Mouse (Mus musculus) layer of hippocampus, adult 11-12 months (tissue): ENCODE results near the gene Erbb3.
"Not testable (repeated sequence)": the region's sequence is repeated elsewhere in the genome, so short reads cannot be mapped to it uniquely, and the experiment has no call there.

Experiments used
- DNase-seq: peaks from one replicate; pipeline ENCODE4 v3.0.0; 2022; ENCODE audit warnings: low spot score

Gene Erbb3

DNA sequence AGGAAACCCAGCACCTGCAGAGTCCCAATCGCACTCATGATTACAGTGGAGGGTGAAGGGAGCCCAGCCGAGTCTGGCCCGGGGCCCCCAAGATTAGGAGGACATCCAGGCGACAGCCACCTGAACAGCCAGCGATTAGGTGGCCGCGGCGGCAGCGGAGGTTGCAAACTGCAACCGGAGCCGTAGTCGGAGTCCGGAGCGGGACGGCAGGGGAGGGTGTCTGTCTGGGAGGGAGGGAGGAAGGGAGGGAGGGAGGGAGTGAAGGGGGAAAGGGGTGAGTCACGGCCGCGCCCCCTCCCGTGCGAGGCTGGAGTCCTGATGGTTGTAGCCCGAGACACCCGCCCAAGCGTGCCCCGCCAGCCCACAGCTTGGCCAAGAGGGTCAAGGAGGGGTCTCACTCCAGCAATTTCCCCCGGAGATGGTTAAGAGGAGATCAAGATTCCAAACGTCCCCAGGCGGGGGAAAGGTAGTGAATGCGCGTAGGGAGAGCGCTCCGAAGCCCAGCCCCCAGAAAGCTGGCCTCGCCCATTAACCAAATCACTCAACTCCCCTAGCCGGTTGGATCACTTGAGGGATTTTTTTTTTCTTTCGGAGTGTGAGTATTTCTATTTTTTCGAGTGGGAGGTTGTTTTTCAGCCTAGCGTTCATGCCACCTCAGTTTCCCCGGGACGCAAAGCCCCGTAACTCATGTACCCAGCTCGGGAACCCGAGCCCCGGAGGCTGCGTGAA lies at the start of gene Erbb3:
TSS of gene Erbb3 (minus strand) at position 189 of the 729 bp plus-strand sequence.
- no peak for DNase-seq

DNA sequence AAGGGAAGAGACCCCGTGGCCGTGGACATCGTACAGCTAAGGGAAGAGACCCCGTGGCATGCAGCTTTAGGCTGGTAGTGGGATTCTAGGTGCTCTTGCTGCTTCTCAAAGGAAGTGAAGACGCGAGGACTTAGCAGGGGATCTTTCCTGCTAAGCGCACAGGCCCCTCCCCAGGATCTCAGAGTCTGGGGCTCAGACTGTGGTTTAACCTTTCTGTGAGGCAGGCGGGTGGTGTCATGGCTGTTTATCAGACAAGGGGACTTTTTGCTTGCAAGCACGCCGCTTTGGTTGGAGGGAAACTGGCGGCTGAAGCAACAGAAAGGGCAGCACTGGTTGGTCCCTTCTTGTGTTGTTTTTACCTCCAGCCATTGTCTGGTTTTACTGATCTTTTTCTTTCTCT lies 47.6 kb upstream of the Erbb3 start:
- no peak for DNase-seq

DNA sequence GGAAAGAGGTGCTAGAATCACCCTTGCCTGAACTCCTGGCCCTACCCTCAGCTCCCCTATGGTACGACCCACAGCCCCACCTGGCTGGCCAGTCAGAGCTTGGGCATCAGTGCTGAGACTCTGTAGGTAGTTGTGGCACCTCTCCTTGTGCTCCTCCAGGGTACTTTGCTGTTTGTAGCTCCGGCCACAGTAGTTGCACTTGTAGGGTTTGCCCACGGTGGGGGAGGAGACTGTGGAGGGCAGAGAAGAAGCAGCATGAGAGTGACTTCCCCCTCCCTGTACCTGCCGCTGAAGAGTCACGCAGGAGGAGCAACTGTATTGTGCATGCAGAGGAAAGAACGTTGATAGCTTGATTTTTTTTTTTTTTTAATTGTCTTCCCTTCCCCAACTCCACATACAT lies 47.1 kb upstream of the Erbb3 start:
- no peak for DNase-seq

DNA sequence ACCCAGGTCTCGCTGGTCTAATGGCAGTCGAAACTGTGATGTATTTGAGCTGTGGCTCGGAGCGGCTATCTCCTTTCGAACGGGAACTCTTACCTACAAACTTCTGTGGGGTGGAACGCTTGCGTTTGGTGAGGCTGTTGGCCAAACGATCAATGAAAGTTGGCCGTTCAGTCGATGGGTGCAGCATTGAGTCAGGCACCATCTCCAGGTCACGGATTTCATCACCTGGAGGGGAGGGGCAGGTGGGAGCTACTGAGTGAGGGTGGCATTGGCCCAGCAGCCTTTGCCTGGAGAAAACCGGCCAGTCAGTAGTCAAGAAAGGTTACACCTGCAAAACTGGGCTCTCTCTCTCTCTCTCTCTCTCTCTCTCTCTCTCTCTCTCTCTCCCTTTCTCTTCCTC lies 46.2 kb upstream of the Erbb3 start:
- DNase-seq = no peak

DNA sequence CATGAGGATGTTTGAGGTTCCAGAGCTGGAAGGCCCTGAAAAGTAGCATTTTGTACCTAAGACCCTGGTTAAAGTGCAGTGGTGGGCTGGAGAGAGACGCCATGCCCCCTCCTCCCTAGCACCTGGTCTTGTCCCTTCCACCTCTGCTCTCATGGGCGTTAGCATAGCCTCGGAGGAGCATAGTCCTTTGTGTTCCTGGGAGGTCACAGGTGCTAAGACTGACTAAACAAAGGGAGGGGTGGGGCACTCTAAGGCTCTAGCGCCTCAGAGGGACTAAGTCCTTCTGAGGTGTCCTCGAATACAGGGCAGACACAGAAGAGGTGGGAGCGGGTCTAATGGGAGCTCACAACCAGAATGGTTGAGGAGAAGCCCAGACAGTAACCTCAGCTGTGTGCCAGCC lies 42.1 kb upstream of the Erbb3 start:
- DNase-seq = no peak

DNA sequence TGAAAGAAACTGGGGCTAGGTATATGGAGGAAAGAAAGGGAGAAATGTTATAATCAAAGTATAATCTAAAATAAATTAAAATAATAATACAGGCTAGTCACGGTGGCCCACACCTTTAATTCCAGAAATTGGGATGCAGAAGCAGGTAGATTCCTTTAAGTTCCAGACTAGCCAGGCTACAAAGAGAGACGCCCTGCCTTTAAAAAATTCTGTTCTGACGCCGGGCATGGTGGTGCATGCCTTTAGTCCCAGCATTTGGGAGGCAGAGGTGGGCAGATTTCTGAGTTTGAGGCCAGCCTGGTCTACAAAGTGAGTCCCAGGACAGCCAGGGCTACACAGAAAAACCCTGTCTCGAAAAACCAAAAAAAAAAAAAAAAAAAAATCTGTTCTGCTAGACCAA lies 40.9 kb upstream of the Erbb3 start:
- DNase-seq = not testable (repeated sequence)

DNA sequence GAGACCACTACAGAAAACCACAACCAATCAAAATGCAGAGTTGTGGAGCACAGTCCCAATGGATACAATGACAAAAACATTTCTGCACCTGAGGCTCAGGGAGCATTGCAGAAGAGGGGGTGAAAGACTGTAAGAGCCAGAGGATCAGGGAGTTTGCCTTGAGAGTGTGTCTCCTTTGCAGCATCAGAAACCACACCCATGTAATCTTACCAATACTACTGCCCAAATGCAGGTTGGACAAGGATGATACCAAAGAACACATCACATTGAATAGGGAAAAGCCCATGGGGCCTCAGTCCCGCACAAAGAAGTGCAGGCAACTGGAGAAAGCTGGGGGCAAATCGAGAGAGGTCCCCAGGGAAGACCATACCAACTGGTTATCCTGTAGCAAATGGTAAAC lies 40.3 kb upstream of the Erbb3 start:
- DNase-seq = no peak

DNA sequence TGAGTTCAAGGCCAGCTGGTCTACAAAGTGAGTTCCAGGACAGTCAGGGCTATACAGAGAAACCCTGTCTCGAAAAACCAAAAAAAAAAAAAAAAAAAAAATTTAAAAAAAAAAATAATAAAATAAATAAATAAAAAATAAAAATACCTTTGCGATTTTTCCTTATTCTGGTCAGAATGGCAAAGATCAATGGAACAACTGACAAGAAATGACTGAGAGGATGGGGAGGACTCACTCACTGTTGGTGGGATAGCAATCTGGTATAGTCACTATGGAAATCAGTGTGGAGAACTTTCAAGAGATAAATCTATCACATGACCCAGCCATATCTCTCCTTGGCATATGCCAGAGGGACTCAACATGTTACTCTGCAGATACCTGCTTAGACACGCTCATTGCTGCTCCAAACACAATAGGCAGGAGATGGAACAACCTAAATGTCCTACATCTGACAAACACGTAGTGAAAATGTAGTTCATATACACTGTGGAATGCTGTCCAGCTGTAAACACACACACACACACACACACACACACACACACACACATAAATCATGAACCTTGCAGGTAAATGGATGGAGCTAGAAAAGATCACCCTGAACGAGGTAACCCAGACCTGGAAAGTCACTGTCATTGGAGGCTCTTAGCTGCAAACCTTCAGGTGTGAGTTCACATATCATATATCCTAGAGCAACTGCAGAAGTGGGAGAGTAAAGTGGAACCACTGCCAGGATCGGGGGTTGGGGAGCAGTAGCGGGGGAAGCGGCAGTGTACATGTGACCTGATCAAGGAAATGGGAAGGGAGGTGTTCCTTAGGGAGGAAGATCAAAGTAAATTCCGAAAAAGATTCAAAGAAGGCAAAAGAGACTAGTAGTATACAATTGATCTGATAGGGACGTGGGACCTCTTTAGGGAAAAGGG lies 38.2 kb upstream of the Erbb3 start:
- no peak for DNase-seq

DNA sequence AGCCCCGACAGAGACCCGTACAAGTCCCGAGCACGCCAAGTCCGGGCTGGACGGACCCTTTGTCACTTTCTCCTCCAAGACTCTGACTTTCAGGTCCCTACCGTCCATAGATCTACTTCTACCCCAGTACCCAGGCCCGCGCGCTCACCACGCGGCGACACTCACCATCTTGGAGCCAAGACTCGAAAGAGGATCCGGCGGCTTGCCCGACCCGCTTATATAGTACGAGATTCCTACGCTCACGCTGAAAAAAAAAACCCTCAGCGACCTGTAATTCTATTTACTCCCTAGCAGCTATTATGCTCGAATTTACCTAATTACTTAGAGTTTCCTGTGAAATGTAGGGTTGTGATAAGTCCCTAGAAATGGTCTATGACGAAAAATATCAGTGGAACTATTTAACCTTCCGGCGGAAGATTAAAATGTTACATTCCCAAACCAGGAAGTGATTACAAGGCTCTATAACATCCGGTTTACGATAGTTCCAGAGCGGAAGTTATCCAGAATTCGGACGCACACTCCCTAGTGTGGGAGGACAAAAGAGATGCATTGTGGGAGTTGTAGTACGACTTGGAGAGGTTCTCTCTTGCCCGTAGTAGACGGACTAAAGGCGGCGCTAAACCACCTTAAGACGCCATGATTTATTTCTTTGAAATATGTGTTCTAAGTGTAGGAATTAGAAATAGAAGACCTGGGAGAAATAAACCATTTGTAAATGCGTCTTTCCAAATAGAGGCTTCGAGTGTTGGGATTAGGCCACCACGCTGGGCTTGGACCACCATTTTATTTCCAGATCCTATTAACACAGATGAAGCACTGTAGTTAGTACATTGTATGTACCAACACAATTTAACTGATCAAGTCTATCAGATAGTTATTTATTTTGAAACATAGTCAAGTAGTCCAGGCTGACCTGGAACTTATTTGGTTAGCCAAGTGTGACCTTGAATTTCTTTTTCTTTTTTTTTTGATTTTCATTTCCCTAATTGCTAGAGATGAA lies 37.2 kb upstream of the Erbb3 start, which contains the start of gene Rps26:
TSS of gene Rps26 (minus strand) at position 437 of the 1,000 bp plus-strand sequence.
- DNase-seq = peak; percentile 95

DNA sequence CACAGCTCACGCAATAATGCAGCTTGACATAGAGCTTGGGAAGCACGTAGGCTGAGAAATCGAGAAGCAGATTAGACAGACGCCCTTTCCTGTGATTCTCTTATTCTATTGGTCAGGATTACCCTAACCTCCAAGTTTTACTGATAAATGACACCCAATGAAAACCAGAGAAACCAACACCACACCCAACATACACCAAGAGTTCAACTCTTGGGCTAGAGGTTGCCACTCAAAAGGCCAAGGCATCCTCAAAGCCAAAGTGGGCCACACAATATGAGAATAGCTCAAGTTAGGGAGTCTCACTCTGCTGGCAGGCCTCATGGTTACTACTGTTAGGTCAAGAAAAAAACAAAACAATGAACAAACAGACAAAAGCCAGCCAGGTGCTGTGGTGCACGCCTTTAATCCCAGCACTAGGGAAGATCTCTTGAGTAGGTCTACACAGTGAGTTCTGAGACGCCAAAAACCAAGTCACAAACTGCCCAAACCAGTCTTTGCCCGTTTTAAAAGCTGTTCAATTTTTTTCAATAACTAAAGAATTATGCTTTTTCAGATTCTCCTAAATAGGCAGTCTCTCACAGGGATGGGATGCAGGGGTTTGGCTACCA lies 35.9 kb upstream of the Erbb3 start:
- DNase-seq = no peak

DNA sequence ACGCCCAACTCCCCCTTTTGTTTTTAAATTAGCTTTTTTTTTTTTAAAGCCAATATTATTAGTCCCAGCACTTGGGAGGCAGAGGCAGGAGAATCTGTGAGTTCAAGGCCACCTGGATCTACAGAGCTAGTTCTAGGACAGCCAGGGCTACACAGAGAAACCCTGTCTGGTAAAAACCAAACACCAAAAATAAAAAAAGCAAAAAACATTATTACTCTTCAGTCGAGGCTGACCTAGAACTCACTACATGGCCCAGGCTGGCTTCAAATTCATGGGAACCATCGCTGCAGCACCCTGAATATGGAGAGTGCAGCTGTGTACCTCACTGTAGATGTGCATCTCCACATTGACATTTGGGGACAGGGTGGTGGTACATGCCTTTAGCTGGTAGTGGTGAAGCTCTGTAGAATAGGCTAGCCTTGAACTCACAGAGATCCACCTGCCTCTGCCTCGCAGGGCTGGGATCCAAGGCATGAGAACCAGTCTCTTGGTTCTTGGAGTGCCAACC lies 33.7 kb upstream of the Erbb3 start:
- not testable (repeated sequence) for DNase-seq

DNA sequence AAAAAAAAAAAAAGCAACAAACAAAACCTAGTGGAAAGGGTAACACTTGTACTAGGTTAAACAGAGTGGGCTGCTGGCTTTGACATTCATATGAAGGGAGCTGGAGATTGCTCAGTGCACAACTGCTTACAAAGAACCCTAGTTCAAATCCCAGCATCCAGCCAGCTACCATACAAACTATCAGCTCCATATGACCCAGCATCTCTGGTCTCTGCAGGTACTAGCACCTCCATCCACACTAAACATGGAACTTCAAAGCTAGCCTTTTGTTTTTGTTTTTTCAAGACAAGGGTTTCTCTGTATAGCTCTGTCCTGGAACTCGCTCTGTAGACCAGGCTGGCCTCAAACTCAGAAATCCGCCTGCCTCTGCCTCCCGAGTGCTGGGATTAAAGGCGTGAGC lies 33.2 kb upstream of the Erbb3 start:
- no peak for DNase-seq

DNA sequence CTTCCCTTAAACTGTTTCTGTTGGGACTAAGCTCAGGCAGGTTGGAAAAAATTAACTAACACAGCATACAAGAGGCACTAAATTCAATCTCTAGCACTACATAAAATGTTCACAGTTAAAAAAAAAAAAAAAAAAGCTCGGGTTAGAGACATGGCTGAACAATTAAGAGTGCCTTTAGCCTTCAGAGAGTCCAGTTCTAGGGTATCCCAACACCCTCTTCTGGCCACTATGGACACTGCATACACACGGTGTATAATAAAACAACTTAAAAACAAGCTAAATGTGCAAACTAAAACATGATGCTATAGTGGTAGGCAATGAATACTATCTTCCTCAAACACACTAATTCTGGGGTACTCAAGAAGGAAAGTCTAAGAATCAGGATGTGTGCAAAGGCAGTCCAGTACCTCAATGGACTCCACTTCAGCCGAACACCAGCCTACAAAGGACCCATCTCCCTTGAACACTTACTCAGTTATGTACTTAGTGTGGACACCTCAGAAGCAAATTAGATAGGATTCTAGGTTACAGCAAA lies 32.6 kb upstream of the Erbb3 start:
- no peak for DNase-seq

DNA sequence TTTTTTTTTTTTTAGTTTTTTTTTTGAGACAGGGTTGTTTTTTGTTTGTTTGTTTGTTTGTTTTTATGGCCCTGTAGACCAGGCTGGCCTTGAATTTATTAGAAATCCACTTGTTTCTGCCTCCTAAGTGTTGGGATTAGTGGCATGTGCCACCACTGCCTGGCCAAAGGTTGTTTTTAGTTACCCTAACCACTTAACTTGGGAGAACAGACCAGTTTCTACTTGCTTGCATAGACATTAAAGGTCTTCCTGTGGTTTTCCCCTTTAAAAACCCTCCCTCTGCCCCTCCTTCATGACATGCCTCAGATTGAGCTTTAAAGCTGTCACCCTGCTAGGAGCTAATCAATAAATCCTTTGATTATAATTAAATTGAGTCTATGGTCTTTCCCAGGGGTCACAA lies 30.8 kb upstream of the Erbb3 start:
- DNase-seq = no peak

DNA sequence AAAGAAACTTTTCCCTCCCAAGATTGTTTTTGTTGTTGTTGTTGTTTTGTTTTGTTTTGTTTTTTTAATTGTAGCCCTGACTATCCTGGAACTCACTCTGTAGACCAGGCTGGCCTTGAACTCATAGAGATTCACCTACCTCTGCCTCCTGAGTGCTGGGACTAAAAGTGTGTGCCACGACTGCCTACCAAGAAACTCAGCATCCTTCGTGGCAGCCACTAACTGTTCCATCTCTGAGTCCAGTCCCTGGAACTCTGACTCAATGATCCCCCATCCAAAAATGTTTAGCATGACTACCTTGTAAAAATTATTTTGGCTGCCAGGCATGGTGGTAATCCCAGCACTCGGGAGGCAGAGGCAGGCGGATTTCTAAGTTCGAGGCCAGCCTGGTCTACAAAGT lies 29.7 kb upstream of the Erbb3 start:
- not testable (repeated sequence) for DNase-seq

DNA sequence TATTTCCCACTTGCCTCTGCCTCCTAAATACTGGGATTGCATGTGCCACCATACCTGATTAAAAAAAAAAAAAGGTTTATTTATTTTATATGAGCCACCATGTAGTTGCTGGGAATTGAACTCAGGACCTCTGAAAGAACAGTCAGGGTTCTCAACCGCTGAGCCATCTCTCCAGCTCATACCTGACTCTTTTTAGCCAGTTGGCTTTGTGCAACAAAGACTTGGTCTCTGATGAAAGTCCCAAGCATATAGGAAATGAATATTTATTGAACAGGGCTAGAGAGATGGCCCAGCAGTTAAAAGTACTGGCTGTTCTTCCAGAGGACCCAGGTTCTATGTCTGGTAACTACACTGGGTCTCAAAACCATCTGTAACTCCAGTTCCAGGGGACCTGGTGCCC lies 29.1 kb upstream of the Erbb3 start:
- no peak for DNase-seq

DNA sequence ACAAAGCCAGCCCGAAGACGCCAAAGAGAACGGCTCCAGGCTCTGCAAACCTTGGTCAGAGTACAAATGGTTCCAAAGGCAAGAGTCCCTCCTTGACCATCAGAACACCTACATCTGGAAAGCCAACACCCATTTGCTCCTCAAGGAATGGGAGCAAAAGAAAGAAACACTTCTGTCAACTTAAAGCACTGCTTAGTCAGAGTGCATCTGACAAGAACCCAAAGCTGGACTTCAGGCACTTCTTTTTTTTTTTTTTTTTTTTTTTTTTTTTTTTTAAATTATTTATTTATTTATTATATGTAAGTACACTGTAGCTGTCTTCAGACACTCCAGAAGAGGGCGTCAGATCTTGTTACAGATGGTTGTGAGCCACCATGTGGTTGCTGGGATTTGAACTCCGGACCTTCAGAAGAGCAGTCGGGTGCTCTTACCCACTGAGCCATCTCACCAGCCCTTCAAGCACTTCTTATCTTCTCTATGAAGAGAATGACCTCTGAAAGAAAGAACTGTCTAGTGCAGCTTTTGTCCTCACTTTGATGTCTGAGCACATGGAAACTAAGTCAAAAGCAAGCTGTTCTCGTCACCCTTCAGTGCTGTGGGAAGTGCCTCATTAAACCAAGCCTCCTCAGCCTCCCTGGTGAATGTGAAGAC lies 26.5 kb upstream of the Erbb3 start:
- DNase-seq = not testable (repeated sequence)

DNA sequence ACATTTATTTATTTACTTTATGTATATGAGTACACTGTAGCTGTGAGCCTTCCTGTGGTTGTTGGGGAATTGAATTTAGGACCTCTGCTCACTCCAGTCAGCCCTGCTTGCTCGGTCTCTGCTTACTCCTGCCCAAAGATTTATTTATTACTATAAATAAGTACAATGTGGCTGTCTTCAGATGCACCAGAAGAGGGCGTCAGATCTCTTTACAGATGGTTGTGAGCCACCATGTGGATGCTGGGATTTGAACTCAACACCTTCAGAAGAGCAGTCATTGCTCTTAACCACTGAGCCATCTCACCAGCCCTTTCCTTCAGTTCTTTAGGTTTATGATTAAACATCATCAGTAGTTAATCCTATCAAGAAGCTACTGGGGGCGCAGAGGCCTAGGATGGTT lies 25.5 kb upstream of the Erbb3 start:
- no peak for DNase-seq

DNA sequence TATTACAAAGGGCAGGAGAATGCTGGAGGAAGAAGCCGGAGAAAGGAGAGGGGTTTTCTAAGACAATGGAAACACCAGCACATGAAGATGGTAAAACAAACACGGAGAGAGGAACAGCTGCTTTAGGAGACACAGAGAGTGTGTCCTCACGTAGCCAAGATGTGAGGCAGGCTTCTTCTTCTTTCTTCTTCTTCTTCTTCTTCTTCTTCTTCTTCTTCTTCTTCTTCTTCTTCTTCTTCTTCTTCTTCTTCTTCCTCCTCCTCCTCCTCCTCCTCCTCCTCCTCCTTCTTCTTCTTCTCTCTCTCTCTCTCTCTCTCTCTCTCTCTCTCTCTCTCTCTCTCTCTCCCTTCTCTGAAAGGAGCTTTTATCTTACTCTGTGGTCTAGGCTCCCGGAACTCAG lies 24.4 kb upstream of the Erbb3 start:
- not testable (repeated sequence) for DNase-seq

DNA sequence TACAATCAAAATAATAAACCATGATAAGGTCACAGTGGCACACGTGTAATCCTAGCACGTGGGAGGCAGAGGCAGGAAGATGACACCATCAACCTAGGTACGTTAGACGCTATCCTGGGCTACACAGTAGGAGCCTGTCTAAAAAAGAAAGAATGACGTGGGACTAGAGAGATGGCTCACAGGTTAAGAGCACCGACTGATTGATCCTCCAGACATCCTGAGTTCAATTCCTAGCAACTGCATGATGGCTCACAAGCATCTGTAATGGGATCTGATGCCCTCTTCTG lies 23.6 kb upstream of the Erbb3 start:
- no peak for DNase-seq
